Mouse (Mus musculus) kidney, postnatal 4 days (tissue): Measurements from ENCODE around the gene Slc22a12.

Source experiments
- DNase-seq, 2 experiments: peaks; one replicate each; pipeline ENCODE4 v3.0.0; 2021; ENCODE audit warnings: mixed read lengths in 2 of 2

Slc22a12 gene

DNA sequence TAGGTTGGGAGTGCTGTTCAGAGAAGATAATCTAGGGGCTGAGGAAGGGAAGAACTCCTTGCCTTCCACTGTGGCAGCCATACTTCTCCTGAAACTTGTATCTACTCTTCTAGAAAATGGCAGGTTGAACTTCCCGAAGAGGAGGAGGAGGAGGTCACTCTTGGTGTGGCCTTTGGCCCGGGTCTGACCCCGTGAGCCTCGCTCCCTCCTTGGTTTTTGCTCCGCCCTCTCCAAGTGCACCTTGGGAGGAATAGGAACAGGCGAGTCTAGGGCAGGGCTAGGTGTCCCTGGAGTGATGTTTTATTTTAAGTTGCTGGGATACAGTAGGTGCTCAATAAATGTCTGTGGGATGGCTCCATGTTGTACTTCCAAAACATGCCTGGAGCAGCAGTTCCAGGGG is 27.9 kb downstream of the Slc22a12 start:
- DNase-seq = no peak

DNA sequence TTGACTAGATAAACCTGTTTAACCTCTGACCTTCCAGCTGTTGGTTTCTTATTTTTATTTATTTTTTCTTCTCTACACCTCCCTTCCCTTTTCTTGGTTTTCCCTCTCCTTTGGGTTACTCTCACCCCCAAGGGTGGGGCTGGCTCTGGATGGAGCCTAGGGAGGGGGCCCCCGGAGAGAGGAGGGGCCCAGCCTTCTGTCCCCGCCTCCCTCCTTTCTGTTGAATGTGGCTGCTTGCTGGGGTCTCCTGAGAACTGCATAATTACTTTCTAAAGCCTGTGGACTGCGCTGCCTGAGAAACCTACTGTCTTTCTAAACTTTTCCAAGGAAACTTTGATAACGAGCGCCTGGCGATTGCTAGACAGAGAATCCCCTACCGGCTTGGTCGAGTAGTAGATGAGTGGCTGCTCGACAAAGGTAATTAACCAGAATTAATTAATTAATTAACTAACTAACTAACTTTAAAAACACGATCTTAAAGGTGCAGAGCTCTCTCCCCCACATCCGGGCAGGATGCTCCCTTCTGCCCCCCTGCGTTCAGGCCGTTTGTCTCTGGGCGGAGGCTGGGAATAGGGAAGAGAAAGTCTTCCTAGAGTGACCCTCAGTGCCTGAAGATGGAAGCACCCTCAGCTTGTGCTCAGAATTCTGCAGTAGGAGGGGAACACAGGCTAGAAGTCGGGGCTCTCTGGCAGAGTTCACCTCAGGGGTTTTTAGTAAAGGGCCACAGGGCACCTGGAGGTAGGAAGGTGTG is 29.3 kb downstream of the Slc22a12 start:
- DNase-seq = no peak

- no peak for DNase-seq
Measured at GRCm38 (mm10) chr19:6510546-6510945, 32.3 kb downstream of the Slc22a12 start.

GRCm38 (mm10) chr19:6509881-6510280 is 33.0 kb downstream of the Slc22a12 start:
- no peak for DNase-seq

- no peak for DNase-seq
Measured at GRCm38 (mm10) chr19:6507393-6507792, 35.4 kb downstream of the Slc22a12 start.

- DNase-seq = no peak
Measured at GRCm38 (mm10) chr19:6504656-6505045, 38.2 kb downstream of the Slc22a12 start.

DNA sequence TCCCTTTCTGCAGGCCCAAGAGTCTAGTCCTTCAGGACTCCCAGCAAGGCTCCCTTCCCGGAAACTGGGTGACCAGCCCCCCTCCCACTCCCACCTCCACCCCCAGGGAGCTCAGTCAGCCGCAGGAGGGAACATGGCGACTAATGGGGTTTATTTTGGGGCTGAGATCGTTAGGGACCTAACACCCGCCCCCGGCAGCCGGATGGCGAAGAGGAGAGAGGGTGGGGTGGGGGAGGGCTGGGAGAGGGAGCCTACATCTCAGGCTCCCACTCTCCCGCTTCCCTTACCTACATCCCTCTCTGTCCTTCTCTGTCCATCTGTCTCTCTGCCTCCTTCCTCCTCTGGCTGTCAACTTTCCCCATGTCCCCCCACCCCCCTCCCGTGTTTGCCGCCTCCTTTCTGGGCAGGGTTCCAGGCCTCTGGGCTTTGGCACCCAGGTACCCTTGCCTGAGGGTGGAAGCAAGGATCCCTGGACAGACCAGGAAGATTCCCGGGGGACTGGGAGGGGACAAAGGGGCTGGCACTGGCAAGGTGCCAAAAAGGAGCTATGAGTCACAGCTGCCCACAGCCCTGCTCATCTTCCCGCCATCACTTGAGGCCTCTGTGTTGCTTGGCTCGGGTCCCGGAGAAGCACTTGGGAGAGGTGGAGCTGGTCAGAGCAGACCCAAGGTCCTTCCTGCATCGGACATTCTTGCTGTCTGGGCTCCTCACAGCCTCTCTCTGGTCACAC is 38.7 kb downstream of the Slc22a12 start:
- DNase-seq = peak; percentile 44 to 57

GRCm38 (mm10) chr19:6502543-6503319 is 40.1 kb downstream of the Slc22a12 start:
- peak; percentile 91 to 93 for DNase-seq

DNA sequence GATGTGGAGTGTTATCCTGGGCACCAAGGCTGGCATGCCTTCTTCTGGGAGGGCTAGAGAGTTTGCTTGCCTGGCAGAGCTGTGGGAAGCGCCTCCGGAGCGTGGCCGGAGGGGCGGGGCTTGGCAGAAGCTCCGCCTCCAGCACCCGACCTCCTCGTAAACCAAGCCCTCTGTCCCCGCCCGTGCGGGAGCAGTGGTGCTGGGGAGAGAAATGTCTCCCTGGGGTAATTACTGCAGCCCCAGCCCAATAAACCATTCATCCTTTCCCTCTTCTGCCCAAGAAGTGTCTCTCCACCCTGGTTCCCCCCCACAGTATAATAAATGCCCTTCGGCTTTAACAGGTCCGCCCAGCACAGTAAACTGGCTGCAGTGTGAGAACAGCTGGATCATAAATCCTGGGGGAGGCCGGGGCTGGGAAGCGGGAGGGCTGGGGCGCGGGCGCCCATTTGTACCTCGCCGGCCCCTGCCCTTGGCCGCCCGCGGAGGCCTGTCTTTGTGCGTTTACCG is 40.7 kb downstream of the Slc22a12 start:
- DNase-seq = peak; percentile 71 to 80

DNA sequence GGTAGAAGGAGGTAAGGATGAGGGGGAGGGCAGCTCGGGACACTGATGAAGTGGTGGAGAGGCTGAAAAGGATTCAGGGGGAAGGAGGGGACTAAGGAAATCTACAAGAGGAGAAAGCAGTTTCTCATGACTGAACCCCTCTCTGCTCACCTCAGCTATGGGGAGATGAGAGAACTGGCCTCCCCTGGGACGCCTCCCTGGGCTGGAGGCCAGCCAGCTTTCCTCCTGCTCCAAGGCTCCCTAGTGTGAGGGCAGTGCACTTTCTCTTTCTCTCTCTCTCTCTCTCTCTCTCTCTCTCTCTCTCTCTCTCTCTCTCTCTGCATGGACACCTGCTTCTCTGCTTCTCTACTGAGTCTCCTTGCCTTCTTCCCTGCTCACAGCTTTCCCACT is 42.2 kb downstream of the Slc22a12 start:
- DNase-seq = no peak

GRCm38 (mm10) chr19:6499860-6500635 is 42.8 kb downstream of the Slc22a12 start:
- no peak for DNase-seq

- no peak for DNase-seq
Measured at GRCm38 (mm10) chr19:6498350-6499131, 44.3 kb downstream of the Slc22a12 start.

GRCm38 (mm10) chr19:6497803-6498202 is 45.0 kb downstream of the Slc22a12 start:
- peak; percentile 45 to 46 for DNase-seq

- peak; percentile 59 to 71 for DNase-seq
Measured at GRCm38 (mm10) chr19:6497150-6497801, 45.6 kb downstream of the Slc22a12 start.

GRCm38 (mm10) chr19:6496462-6497149 is 46.2 kb downstream of the Slc22a12 start:
- DNase-seq = no peak

- DNase-seq = no peak
Measured at GRCm38 (mm10) chr19:6495714-6496113, 47.1 kb downstream of the Slc22a12 start.

DNA sequence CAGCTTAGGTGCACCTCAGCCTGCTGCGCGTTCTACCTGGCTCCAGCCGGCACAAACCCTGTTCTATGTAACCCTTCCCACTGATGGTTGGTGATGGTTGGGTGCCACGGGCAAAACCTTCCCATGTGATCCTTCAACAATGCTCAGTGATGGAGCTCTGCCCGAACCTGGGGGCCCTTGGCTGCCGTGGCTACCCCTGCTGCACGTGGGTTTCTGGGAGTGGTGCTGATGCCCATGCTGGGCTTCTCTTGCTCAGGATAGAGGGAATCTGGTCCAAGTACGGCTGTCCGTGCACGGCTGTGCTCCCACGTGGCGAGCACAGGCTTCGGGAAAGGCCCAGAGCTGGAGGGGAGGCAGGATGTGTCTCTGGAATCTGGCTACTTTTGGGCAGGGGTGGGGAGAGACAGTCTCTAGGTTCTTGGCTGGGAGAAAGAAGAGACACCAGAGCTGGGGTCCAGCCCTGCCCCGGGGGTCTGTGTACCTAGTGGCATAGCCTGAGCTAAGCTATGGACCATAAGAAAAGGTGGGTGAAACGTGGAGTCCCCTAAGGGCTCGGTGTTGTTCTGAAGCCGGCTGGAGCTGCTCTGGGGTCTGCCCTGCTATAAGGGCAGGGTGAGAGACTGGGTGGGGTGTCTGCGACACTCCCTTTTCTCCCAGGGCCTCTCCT is 48.2 kb downstream of the Slc22a12 start:
- DNase-seq = no peak

GRCm38 (mm10) chr19:6494032-6494431 is 48.8 kb downstream of the Slc22a12 start:
- DNase-seq = no peak

- DNase-seq = no peak
Measured at GRCm38 (mm10) chr19:6493219-6493618, 49.6 kb downstream of the Slc22a12 start.

DNA sequence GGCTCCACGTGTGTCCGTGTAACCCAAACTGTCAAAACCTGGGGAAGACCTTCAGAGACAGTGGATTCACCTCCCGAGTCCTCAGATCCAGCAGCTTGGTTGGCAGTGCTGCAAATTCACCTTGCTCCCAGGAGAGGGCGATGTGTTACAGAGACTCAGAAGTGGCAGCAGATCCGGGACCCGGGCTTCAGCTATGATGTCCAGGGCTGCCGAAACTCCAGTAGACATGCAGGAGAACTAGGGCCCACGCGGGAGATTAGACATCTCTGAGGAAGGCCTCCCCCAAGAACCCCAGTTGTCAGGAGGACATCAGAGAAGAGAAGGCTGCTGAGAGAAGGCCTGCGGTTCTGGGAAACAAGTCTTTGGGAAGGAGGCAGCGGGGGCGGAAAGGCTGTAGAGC is 50.7 kb downstream of the Slc22a12 start:
- DNase-seq = peak; percentile 80 to 87
